Mouse (Mus musculus) midbrain, embryonic 12.5 days (tissue): ENCODE measurements at regions not wholly inside any gene's neighbourhood (a gene's known extent, or its start where the extent isn't known, plus 50 kb on each side); places are given as distances from the start of the nearest gene placed in this dataset.

Experiments used
- ATAC-seq: fragments of 200-750 bp; cut with Nextera tagmentation; 2 replicates; pipeline ENCODE4 v1.8.0; 2017; ENCODE audit warnings: low read depth, moderate TSS enrichment, moderate library complexity; ENCODE audit not compliant: low FRiP score
- H3K27ac ChIP-seq: fragments of 300-500 bp; sonication (generic); replicated peaks from 2 replicates; pipeline ENCODE4 v1.5.1; 2016; ENCODE audit warnings: mild to moderate bottlenecking
- H3K27me3 ChIP-seq: fragments of 300-500 bp; sonication (generic); 2 replicates; pipeline ENCODE4 v1.6.1; 2016; ENCODE audit warnings: mild to moderate bottlenecking
- H3K36me3 ChIP-seq: fragments of 300-500 bp; sonication (generic); 2 replicates; pipeline ENCODE4 v1.6.1; 2016
- H3K4me1 ChIP-seq: fragments of 300-500 bp; sonication (generic); 2 replicates; pipeline ENCODE4 v1.6.1; 2016
- H3K4me2 ChIP-seq: fragments of 300-500 bp; sonication (generic); replicated peaks from 2 replicates; pipeline ENCODE4 v1.6.1; 2016; ENCODE audit warnings: mild to moderate bottlenecking, moderate library complexity
- H3K4me3 ChIP-seq: fragments of 300-500 bp; sonication (generic); 2 replicates; pipeline ENCODE4 v1.5.1; 2016; ENCODE audit warnings: mild to moderate bottlenecking
- H3K9ac ChIP-seq: fragments of 300-500 bp; sonication (generic); replicated peaks from 2 replicates; pipeline ENCODE4 v1.6.1; 2016; ENCODE audit warnings: mild to moderate bottlenecking, moderate library complexity
- H3K9me3 ChIP-seq: fragments of 300-500 bp; sonication (generic); 2 replicates; pipeline ENCODE4 v1.6.1; 2016; ENCODE audit warnings: mild to moderate bottlenecking
- WGBS: fragments of 180-500 bp; shearing (Covaris S2); methylation state at CpG from one replicate; pipeline ENCODE4 v1.1.7; 2016; 5-methylcytosine and 5-hydroxymethylcytosine counted together

DNA sequence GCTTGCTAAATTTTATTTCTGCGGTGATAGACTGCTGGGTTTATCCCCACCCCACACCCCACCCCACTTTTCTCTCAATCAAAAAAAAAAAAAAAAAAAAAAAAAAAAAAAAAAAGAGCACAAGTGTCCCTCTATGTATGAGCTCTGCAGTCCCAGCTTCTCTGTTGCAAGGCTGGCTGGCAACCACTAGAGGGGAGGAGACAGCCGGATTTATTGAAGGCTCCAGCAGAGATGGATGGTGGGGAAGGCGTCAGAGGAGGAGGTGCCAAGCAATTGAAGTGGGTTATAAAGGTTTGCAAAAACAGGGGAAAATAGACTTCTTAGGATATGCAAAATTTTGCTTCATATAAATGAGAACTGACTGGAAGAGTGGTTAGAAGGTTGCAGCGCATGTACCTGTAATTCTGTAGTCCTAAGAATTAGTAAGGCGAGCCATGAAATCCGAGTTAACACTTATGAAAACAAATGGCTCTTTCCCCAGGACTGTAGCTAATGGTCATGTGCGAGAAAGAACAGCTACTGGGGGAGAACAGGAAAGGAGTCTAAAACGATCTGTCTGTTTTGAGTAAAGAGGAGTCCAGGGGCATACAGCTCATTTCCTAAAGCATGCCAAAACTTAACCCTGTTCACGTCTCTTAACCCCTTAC is 885.1 kb upstream of the Pou3f3 start:
- H3K27ac ChIP-seq: peak overlapping the region; percentile 73
- H3K4me2 ChIP-seq: peak overlapping the region; percentile 43
- peak; percentile 76 for ATAC-seq
- no peak overlapping the region for H3K9ac ChIP-seq
- H3K36me3 ChIP-seq: no peaks in the 10 kb centered on the region
- 14% methylated on average over 9 of the region's 9 CpGs for WGBS
- H3K4me1 ChIP-seq: peaks cover 42% of the 10 kb centered on the region
- peak overlapping the region; percentile 25 for H3K4me3 ChIP-seq
- no peaks in the 10 kb centered on the region for H3K27me3 ChIP-seq
- H3K9me3 ChIP-seq: no peaks in the 10 kb centered on the region

DNA sequence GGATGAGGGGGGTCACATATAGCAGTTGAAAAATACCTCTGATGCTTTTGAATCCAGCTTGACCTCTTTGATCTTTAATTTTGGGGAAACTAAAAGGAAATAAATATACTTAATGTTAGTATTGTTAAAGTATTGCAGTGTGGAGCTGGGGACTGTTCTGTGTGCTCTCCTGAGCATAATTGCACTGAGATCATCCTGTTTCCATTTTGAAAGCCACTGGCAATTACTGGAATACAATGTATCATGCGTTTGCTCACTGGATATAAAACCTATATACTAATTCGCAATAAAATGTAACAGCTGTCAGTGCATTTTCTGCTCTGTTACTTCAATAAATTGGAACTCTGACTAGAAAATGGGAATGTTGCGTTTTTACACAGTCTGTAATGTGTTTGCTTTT is 884.4 kb upstream of the Pou3f3 start:
- Histone ChIP-seq H3K9me3 (no peaks in the 10 kb centered on the region), H3K27me3 (no peaks in the 10 kb centered on the region), H3K4me1 (peaks cover 43% of the 10 kb centered on the region), H3K27ac (peak overlapping the region; percentile 73; the same call in 1 of the 2 replicates), H3K36me3 (no peaks in the 10 kb centered on the region), H3K4me2 (0 out of 2 replicates have a peak overlapping the region, but pooled peaks have one; percentile 43), H3K9ac (no peak overlapping the region), H3K4me3 (no peak overlapping the region)
- 67% methylated on average over 3 of the region's 3 CpGs for WGBS
- ATAC-seq: no peak

DNA sequence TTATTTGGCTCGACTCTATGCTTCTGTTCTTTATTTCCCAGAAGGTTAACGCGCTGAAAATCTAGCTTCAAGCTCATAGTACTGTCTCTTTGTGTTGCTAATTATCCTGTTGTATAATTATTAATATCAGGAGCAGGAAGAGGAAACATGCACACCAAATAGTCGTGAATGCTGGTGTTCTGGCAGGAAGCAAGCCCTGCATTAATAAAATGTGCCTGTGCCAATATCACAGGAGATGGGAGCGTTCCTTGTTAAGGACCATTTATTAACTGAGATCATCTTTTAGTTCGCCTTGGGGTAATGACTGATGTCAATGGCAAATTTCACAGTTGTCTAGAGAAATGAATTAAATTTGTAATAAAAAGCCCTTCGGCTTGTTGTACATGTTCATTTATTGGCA is 883.5 kb upstream of the Pou3f3 start:
- H3K27ac ChIP-seq: 0 out of 2 replicates have a peak overlapping the region, but pooled peaks have one; percentile 35
- H3K36me3 ChIP-seq: no peaks in the 10 kb centered on the region
- H3K4me2 ChIP-seq: 0 out of 2 replicates have a peak overlapping the region, but pooled peaks have one; percentile 5
- no peak overlapping the region for H3K9ac ChIP-seq
- ATAC-seq: no peak
- WGBS: 37% methylated on average over 7 of the region's 7 CpGs
- no peaks in the 10 kb centered on the region for H3K9me3 ChIP-seq
- peaks cover 43% of the 10 kb centered on the region for H3K4me1 ChIP-seq
- H3K27me3 ChIP-seq: no peaks in the 10 kb centered on the region
- no peak overlapping the region for H3K4me3 ChIP-seq

DNA sequence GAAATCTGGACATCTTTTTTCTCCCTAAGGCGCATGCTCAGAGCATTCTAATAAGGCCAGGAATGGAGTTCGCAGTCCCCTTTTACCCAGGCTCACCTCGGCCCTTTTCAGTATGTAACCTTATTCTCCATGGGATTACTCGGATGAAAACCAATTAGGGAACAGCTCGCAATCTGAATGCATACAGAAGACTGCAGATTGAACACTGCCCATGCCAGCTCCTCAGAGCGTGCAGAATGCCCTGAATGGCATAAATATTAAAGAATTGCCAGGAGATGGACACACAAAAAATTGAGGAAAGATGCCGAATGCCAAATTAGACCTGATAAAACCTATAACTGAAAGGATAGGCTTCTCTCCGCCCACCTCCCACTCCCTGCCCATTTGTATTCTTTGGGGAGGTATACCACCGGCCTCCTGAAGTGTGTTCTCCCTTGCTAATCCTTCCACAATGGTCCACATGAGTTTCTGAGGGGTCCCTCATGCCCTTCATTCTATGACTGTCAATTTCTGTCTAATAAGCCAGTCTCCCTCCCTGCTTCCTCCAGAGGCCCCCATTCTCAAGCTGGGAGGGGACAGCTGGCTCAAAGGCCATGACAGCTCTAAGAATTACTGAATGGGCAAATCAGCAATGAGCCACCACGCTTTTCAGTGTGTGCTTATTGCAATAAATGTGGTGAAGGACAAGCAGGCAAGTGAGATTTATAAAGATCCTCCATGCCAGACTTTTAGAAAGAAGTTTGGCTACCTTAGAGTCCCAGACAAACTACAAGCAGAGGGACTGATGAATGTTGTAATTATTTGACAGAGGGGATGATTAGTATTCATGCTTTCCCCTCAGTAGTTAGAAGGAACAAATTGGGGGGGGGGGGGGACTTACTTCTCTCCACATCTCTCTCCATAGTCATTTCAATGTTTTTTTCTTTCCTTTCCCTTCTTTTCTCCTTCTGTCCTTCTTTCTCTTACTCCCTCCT is 881.2 kb upstream of the Pou3f3 start:
- Histone ChIP-seq H3K9me3 (no peaks in the 10 kb centered on the region), H3K27me3 (no peaks in the 10 kb centered on the region), H3K36me3 (no peaks in the 10 kb centered on the region), H3K4me1 (peaks cover 39% of the 10 kb centered on the region), H3K4me2 (peak overlapping the region; percentile 37), H3K9ac (no peak overlapping the region), H3K27ac (peak overlapping the region; percentile 73), H3K4me3 (no peak overlapping the region)
- 12% methylated on average over 10 of the region's 10 CpGs for WGBS
- ATAC-seq: peak; percentile 90

DNA sequence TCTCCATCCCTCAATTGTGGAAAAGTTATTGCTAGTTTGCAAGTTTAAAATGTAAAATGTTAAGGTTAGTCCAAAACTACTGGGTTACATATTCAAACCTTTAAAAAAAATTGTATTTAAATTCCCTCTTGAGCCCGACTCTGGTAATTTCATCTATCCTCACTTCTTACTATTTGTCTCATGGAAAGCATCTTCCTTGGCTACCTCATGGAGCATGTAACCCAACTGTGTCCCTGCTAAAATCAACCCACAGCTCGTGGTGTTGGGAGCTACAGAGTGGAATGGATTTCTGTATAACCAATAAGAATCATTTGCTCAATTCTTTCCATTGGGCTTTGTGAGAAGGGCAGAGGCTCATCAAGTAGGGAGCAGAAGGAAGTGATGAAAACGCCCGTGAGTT is 880.5 kb upstream of the Pou3f3 start:
- WGBS: 68% methylated on average over 4 of the region's 4 CpGs
- H3K9ac ChIP-seq: no peak overlapping the region
- peak overlapping the region; percentile 73; the same call in 1 of the 2 replicates for H3K27ac ChIP-seq
- no peak overlapping the region for H3K4me3 ChIP-seq
- H3K36me3 ChIP-seq: no peaks in the 10 kb centered on the region
- H3K9me3 ChIP-seq: no peaks in the 10 kb centered on the region
- peaks cover 34% of the 10 kb centered on the region for H3K4me1 ChIP-seq
- ATAC-seq: no peak
- H3K27me3 ChIP-seq: no peaks in the 10 kb centered on the region
- peak overlapping the region; percentile 37; the same call in 1 of the 2 replicates for H3K4me2 ChIP-seq

DNA sequence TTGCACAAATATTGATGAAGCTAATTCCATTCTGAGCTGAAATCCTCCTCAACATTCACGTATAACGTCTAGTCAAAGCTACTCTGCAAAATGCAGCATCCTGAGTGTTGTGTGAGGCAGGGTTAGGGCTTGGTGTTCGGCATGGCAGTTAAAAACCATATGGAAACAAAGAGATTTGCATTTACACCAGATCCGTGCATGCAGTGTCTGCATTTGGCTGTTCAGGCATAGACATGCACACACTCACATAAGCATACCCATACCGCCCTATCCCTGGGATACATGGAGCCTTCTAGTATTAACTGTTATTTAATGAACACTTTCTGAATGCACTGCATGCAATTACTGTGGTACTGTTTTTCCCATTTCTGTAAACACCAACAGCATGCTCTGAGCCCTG is 872.8 kb upstream of the Pou3f3 start:
- no peak overlapping the region for H3K9ac ChIP-seq
- no peak overlapping the region for H3K4me3 ChIP-seq
- WGBS: 80% methylated on average over 5 of the region's 5 CpGs
- ATAC-seq: no peak
- H3K27me3 ChIP-seq: no peaks in the 10 kb centered on the region
- H3K4me1 ChIP-seq: 0 out of 2 replicates have a peak, but pooled peaks cover 2% of the 10 kb centered on the region
- H3K9me3 ChIP-seq: no peaks in the 10 kb centered on the region
- no peak overlapping the region for H3K27ac ChIP-seq
- no peak overlapping the region for H3K4me2 ChIP-seq
- no peaks in the 10 kb centered on the region for H3K36me3 ChIP-seq

DNA sequence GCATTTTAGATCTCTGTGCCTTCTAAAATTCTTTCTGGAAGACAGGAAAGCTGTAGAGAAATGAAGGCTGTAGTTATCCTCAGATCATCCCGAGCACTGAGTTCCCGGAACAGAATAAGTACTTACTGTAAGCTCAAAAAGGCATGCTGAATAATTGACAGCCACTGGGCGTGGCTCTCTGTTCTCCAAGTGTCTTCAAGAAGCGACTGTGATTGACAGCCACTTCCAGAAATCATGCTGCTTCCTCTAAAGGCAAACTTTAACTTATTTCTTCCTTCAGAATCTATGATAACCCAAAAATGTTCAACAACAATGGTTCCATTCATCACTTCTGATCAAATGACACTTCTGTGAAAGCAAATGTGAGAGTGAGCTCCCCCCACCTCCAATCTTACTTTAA is 870.3 kb upstream of the Pou3f3 start:
- H3K36me3 ChIP-seq: no peaks in the 10 kb centered on the region
- H3K27ac ChIP-seq: no peak overlapping the region
- H3K4me1 ChIP-seq: 0 out of 2 replicates have a peak, but pooled peaks cover 2% of the 10 kb centered on the region
- H3K27me3 ChIP-seq: no peaks in the 10 kb centered on the region
- ATAC-seq: no peak
- no peak overlapping the region for H3K4me3 ChIP-seq
- no peak overlapping the region for H3K9ac ChIP-seq
- H3K4me2 ChIP-seq: no peak overlapping the region
- no peaks in the 10 kb centered on the region for H3K9me3 ChIP-seq
- WGBS: 79% methylated on average over 4 of the region's 4 CpGs

DNA sequence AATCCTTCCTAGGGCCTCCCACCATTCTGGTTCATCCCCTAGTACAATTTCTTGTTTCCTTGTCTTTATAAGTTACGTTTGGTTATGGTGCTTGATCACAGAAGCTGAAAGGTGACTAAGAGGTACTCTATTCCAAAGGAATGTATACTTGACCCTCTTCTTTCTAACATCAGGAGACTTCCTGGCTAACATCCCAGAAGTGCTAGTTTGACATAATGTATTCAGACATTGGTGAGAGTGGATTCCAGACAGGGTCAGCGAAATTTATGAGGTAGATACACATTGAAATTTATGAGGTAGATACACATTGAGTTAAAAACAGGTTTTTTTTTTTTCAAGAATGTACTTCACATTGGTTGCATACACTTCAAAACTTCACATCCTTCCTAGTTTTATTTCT is 863.9 kb upstream of the Pou3f3 start:
- Histone ChIP-seq H3K9me3 (no peaks in the 10 kb centered on the region), H3K36me3 (no peaks in the 10 kb centered on the region), H3K4me2 (no peak overlapping the region), H3K9ac (no peak overlapping the region), H3K27ac (no peak overlapping the region), H3K4me1 (no peaks in the 10 kb centered on the region), H3K4me3 (no peak overlapping the region), H3K27me3 (no peaks in the 10 kb centered on the region)
- WGBS: 81% methylated on average over 2 of the region's 2 CpGs
- no peak for ATAC-seq
